Mouse (Mus musculus) kidney, adult 8-10 months (tissue): Measurements from ENCODE around the gene Gapdh.
"Not testable (repeated sequence)": the region's sequence is repeated elsewhere in the genome, so short reads cannot be mapped to it uniquely, and the experiment has no call there.

ENCODE experiments used
- DNase-seq, 2 experiments: peaks; one replicate each; pipeline ENCODE4 v3.0.0; 2022

Gapdh gene

DNA sequence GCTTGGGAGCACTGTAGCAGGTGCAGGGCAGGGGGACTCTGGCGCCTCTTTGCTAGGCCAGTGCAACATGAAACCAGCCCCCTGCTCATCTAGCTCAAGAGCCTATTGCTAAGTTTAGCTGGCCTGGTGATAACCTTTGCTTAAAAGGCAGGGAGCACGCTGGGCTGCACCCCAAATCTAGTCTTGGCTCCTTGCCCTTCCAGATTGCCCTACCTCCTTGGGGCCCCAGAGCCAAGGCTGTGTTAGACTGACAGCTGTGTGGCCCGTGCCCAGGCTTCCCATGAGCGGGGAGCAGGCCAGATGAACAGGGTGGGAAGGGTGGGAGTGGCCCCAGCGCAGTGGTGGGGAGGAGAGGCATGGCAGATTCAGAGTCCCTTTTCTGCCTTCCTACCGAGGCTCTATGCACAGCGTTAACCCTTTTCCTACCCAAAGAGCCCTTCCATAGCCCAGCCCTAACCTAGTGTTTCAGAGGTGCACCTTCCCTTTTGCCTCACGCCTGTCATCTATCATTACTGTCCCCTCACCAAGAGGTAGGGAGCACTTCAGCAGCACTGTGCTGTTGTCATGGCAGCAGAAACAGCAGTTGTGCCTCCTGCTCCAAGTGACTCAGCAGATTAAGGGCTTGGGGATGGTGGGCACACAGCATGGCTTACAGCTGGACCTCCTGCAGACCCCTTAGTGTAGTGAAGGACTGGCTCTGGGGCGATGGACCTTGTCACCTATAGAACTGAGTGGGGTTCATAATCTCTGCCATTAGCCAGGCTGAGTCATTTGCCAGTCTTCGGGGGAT is 789 bp upstream of the Gapdh start:
- peak in 1 of 2 experiments; percentile 39 for DNase-seq

GRCm38 (mm10) chr6:125165328-125165891 is 857 bp downstream of the Gapdh start:
- DNase-seq, result peak; percentile 97

- DNase-seq, result peak; percentile 56 to 67
These were observed 1.5 kb downstream of the Gapdh start for GRCm38 (mm10) chr6:125164672-125165327.

GRCm38 (mm10) chr6:125163801-125164657 is 2.2 kb downstream of the Gapdh start:
- DNase-seq, result peak; percentile 88 to 90

- not testable (repeated sequence) for DNase-seq
These were observed 3.5 kb downstream of the Gapdh start for GRCm38 (mm10) chr6:125162615-125163305.

GRCm38 (mm10) chr6:125161971-125162370 is 4.3 kb downstream of the Gapdh start:
- peak; percentile 56 to 65 for DNase-seq

DNA sequence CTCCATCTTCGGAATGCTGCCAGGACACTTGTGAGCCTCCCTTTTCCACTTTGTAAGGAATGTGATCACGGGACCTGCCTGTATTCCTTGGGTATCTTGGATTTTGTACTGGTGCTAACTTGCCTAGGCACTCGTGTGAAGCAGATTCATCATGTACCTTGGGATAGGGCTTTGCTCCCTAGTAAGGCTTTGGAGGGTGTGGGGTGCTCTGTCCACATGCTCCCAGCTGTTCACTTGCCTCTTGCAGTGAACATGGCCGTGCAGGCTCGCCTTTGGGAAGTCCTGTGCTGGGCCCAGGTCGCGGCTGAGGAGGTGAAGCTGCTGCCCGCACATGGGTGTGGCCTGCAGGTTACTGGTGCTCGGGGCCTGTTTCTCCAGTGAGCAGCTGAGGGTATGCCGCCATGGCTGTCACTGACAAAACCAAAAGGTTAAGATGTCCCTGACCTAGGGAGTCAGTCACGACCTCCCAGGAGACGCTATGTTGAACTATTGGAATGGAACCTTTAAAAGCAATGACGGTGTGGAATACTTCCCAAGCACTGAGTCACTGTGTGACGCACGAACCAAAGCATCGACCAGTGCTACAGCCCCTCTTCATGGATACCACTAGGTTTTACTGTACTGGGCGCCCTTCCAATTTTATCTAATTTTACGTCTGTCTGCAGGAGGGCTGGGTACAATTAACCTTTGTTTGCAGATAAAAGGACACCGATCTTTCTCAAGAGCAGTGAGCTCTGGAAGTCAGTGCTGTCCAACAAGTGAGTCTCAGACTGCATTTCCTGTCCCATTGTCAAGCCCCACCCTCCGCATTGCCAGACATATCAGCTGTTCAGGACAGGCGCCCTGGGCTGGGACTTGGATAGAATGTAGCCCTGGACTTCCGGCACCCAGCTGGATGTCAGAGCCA is 5.2 kb downstream of the Gapdh start:
- DNase-seq, result peak; percentile 69 to 70

GRCm38 (mm10) chr6:125160558-125160853 is 5.8 kb downstream of the Gapdh start:
- DNase-seq, result no peak

- DNase-seq, result no peak
These were observed 6.3 kb downstream of the Gapdh start for GRCm38 (mm10) chr6:125159773-125160557.

- no peak for DNase-seq
These were observed 7.2 kb downstream of the Gapdh start for GRCm38 (mm10) chr6:125158944-125159492.

DNA sequence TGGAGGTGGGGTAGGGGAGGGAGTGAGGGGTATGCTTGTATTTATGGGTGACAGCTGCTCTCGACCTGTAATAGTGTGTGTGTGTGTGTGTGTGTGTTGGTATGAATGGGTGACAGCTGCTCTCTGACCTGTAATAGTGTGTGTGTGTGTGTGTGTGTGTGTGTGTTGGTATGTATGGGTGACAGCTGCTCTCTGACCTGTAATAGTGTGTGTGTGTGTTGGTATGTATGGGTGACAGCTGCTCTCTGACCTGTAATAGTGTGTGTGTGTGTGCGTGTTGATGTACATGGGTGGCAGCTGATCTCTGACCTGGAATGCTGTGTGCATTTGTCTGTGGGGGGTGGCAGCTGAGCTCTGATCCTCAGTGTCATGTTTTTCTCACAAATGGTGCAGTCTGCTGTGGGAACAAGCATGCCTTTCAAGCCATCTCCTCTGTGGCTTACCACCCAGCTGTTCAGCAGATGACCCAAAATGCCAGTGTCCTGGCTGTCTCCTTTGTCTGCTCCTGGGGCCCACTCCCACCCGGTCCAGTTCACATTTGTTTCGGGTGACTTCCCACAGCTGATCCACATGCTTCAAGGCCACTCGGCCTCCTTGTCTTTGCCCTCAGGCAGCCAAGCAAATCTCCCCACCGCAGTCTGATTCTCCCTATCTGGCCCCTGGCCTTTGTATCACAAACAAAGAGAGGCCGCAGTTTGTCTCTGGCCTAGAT is 9.2 kb downstream of the Gapdh start:
- DNase-seq, result peak in 1 of 2 experiments; percentile 31

DNA sequence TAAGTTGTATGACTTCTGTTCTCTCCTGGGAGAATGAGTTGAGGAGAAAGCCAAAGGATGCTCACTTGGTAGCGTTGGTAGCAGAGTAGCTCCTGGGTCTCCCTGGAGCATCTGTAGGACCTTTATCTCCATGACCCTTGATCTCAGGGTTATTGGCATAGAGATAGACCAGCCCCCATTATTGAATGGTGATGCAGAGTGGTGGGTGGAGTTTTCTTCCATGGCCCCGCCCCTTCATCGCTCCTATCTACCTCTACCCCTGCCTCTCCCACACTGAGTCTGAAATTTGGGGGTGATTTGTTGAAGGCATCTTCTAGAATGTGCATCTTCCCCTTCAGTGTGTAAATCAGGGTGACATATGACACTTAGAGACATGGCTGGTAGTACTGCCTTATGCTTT is 9.8 kb downstream of the Gapdh start:
- DNase-seq, result no peak

DNA sequence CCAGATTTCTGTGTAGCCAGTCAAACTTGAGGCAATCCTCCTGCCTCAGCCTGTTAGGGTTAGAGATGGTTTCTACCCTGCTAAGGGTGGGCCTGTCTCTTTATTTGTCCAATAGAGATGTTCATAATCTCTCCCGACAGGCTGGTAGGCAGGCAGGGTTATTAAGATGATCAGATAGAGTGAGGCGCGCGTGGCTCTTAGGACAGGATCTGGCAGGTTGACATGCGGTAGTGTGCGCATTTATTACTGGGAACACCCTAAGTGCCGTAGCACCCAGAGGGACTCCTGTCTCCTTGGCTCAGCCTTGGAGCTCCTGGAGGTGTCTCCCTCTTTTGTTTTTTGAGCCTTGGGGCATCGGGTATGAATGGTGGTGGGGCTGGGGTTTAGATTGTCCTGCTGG is 11.0 kb downstream of the Gapdh start:
- no peak for DNase-seq

DNA sequence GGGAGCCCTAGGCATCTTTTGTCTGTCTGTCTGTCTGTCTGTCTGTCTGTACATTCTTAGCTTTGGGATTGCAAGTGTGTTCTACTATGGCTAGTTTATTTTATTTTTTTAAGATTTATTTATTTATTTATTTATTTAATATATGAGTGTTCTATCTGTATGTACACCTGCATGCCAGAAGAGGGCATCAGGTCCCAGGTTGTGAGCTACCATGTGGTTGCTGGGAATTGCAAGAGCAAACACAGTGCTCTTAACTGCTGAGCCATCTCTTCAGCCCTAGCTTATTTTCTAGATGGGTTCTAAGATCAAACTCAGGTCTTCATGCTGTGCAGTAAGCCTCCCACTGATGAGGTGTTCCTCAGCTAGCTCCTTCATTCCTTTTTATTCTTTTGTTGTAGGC is 11.7 kb downstream of the Gapdh start:
- DNase-seq, result no peak

DNA sequence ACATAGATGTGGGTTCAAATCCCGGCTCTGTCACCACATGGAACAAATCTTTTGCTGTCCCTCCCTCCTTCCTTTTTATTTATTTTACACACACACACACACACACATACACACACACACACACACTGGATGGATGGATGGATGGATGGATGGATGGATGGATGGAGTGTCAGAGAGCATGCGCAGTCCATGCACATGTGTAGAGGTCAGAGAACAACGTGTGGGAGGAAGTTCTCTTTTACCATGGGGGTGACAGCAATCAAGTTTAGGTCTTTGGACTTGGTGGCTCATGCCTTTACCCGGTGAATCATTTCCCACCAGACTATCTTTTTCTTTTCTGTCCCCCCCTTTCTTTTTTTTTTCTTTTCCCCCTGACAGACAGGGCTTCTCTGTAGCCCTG is 12.6 kb downstream of the Gapdh start:
- no peak for DNase-seq

DNA sequence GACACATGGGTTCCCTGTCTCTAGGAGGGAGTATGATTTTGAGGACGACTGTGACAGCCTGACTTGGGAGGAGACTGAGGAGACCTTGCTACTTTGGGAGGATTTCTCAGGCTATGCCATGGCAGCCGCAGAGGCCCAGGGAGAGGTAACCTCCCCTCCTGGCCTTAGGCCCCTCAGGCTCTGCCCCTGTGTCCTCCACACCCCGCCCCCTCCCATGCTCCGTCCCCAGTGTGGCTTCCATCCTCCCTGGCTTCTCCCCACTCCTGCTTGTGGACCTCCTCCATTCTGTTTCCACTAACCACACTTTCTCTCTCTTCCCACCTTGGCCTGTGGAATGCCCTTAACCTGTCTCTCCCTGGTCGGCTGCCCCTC is 13.3 kb downstream of the Gapdh start:
- DNase-seq, result no peak

DNA sequence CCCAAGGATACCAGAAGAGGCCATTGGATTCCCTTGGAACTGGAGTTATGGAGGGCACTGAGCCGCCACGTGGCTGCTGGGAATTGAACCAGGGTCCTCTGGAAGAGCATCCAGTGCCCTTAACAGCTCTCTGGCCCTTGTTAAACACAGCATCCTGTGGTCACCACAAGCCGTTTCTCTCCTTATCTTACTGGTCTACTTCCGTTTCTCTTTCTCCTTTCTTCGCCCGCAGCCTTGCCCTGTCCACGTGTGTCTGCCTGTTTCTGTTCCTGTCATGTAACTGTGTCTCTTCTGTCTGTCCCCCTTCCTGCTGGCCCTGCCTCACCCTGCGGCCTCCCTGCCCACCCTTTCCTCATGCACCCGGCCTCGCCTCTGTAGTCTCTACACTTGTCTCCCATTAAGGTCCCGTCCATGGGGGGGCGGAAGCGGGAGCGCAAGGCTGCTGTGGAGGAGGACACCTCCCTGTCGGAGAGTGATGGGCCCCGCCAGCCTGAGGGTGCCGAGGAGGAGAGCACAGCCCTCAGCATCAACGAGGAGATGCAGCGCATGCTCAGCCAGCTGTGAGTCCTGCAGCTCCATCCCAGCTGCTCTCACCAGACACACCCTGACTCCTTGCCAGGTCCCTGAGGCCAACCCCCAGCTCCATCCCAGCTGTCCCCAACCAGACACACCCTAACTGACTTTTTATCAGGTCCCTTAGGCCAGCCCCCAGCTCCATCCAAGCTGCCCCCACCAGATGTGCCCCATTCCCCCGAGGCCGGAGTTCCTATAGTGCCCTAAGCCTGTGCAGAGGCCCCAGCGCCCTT is 13.9 kb downstream of the Gapdh start:
- DNase-seq, result no peak

- DNase-seq, result no peak
These were observed 16.7 kb downstream of the Gapdh start for GRCm38 (mm10) chr6:125149569-125149950.
